Mouse (Mus musculus) liver, embryonic 13.5 days (tissue): ENCODE results near the gene Gabarapl2. TPM values are rescaled to one million over a fixed set of nuclear protein-coding genes. Genes with fewer than 3 reads are reported as not detected.

Experiments
- polyA plus RNA-seq: library from polyadenylated mRNA; unstranded; fragments of >200 nt; fragmentation: Nextera tagmentation; extraction: Ambion mirVana; gene quantifications from 2 replicates; pipeline ENCODE4 v1.2.1, GENCODE M21; 2015

Gene Gabarapl2
- polyA plus RNA-seq, 1 experiment from 2014 or later = 185 TPM

Other genes starting within 250 kb of the Gabarapl2 start
- gene Ctrb1, start 249.7 kb upstream of the Gabarapl2 start, polyA plus RNA-seq = 1.5 and 2.9 TPM in 2 replicates
- 5.6 and 6.3 TPM in 2 replicates for gene Bcar1, start 196.9 kb upstream of the Gabarapl2 start, polyA plus RNA-seq
- gene Cfdp1, start 86.4 kb upstream of the Gabarapl2 start, polyA plus RNA-seq = 113 and 136 TPM in 2 replicates
- 4.3 and 5.4 TPM in 2 replicates for gene Tmem170, start 64.0 kb upstream of the Gabarapl2 start, polyA plus RNA-seq
- 0.06 TPM in 1 of 2 replicates, not detected in the other for gene Chst5, start 30.3 kb upstream of the Gabarapl2 start, polyA plus RNA-seq
- gene Tmem231, start 6.8 kb upstream of the Gabarapl2 start, polyA plus RNA-seq = 2.1 and 2.6 TPM in 2 replicates
- 4.3 and 5.7 TPM in 2 replicates for gene Adat1, start 51.6 kb downstream of the Gabarapl2 start, polyA plus RNA-seq
- 126 and 140 TPM in 2 replicates for gene Kars, start 70.6 kb downstream of the Gabarapl2 start, polyA plus RNA-seq
- 7.2 and 7.8 TPM in 2 replicates for gene Terf2ip, start 70.7 kb downstream of the Gabarapl2 start, polyA plus RNA-seq
- 0.22 and 0.31 TPM in 2 replicates for gene Gm6793, start 74.3 kb downstream of the Gabarapl2 start, polyA plus RNA-seq